Mouse (Mus musculus) neural tube, postnatal 0 days (tissue): ENCODE data around the gene Gm14296. TPM values are rescaled to one million over a fixed set of nuclear protein-coding genes. Genes with fewer than 3 reads are reported as not detected.

Source experiments
- polyA plus RNA-seq: library from polyadenylated mRNA; unstranded; fragments of >200 nt; fragmentation: Nextera tagmentation; extraction: Ambion mirVana; gene quantifications from 2 replicates; pipeline ENCODE4 v1.2.1, GENCODE M21; 2015

Gene Gm14296
- polyA plus RNA-seq: 9.9 and 10.1 TPM in 2 replicates

GRCm38 (mm10) chr2:176927709-176928108 lies at the start of gene Gm14296:
Gm14296 (minus strand) TSS chr2:176927809.

Other genes with a start within 250 kb of the Gm14296 start
- 56.0 and 56.1 TPM in 2 replicates for gene Gm14305, start 219.5 kb downstream of the Gm14296 start, polyA plus RNA-seq
- 21.6 and 22.3 TPM in 2 replicates for gene Gm14295, start 129.2 kb downstream of the Gm14296 start, polyA plus RNA-seq
- not detected in 2 replicates for gene Gm14408, start 96.7 kb downstream of the Gm14296 start, polyA plus RNA-seq
- 12.9 and 13.3 TPM in 2 replicates for gene Gm14419, start 73.1 kb upstream of the Gm14296 start, polyA plus RNA-seq
- gene Gm14401, start 146.5 kb upstream of the Gm14296 start, polyA plus RNA-seq: not detected in 2 replicates